Mouse (Mus musculus) kidney, adult 2 months (tissue): ENCODE results near the gene Ppp1r8. TPM values are rescaled to one million over a fixed set of nuclear protein-coding genes. Genes with fewer than 3 reads are reported as not detected.
A peak's percentile ranks its signal among the peaks of the same experiment; 100 is the strongest.

Experiments
- DNase-seq: peaks from one replicate; pipeline ENCODE4 v3.0.0; 2021
- H3K27ac ChIP-seq: fragments of 200-500 bp; 2 replicates; pipeline ENCODE4 v1.5.1; 2012; ENCODE audit warnings: low read depth, low read length, control low read depth, inconsistent platforms; ENCODE audit not compliant: insufficient read depth
- H3K27me3 ChIP-seq: fragments of 200-500 bp; replicated peaks from 2 replicates; pipeline ENCODE4 v1.6.1; 2012; ENCODE audit warnings: mild to moderate bottlenecking, moderate library complexity, low read length, inconsistent platforms; ENCODE audit not compliant: control insufficient read depth, insufficient read depth
- H3K36me3 ChIP-seq: fragments of 200-500 bp; 2 replicates; pipeline ENCODE4 v1.6.1; 2012; ENCODE audit warnings: mild to moderate bottlenecking, moderate library complexity, low read length, inconsistent platforms; ENCODE audit not compliant: control insufficient read depth, insufficient read depth
- H3K4me1 ChIP-seq: fragments of 200-500 bp; 2 replicates; pipeline ENCODE4 v1.6.1; 2011; ENCODE audit warnings: low read length; ENCODE audit not compliant: control insufficient read depth, insufficient read depth
- H3K4me3 ChIP-seq: fragments of 200-500 bp; 2 replicates; pipeline ENCODE4 v1.5.1; 2011; ENCODE audit warnings: mild to moderate bottlenecking, low read depth, low read length, control low read depth; ENCODE audit not compliant: insufficient read depth
- CTCF ChIP-seq: fragments of 200-500 bp; conservative IDR thresholded peaks from 2 replicates; pipeline ENCODE4 v1.5.1; 2011; ENCODE audit warnings: low read depth, mild to moderate bottlenecking, control low read depth, low read length, moderate library complexity, mixed read lengths; ENCODE audit not compliant: insufficient read depth, insufficient read length
- POLR2A ChIP-seq: fragments of 200-500 bp; IDR thresholded peaks from one replicate; pipeline ENCODE4 v1.6.1; 2011; ENCODE audit warnings: low read depth, low read length, control low read depth
- WGBS: fragments of 180-500 bp; shearing (Covaris S2); methylation state at CpG from one replicate; pipeline ENCODE4 v1.1.7; 2018; 5-methylcytosine and 5-hydroxymethylcytosine counted together
- polyA plus RNA-seq: library from polyadenylated mRNA; depleted of rRNA; stranded (reverse); fragments of >200 nt; gene quantifications from 2 replicates; pipeline ENCODE4 v1.2.3, GENCODE M21; 2012

The Ppp1r8 gene
- polyA plus RNA-seq, 1 experiment, result 25.2 TPM

- Histone ChIP-seq H3K27ac (no peak overlapping the region), H3K4me3 (no peak overlapping the region), H3K4me1 (no peaks in the 10 kb centered on the region), H3K36me3 (no peaks in the 10 kb centered on the region), H3K27me3 (no peaks in the 10 kb centered on the region)
- TF ChIP-seq CTCF (peak; percentile 88), POLR2A (no peak)
- DNase-seq, result peak; percentile 67
- 70% methylated on average over 8 of the region's 8 CpGs for WGBS
These were observed 19.2 kb downstream of the Ppp1r8 start for GRCm38 (mm10) chr4:132823614-132824366.

- no peaks in the 10 kb centered on the region for H3K4me1 ChIP-seq
These were observed 24.5 kb downstream of the Ppp1r8 start for GRCm38 (mm10) chr4:132818442-132818841.

GRCm38 (mm10) chr4:132816855-132817254 is 26.1 kb downstream of the Ppp1r8 start:
- H3K4me1 ChIP-seq, result no peaks in the 10 kb centered on the region
- H3K36me3 ChIP-seq, result no peaks in the 10 kb centered on the region
- no peaks in the 10 kb centered on the region for H3K27me3 ChIP-seq
- no peak overlapping the region for H3K4me3 ChIP-seq
- no peak for DNase-seq
- WGBS, result 57% methylated on average over 2 of the region's 2 CpGs
- TF ChIP-seq POLR2A (no peak), CTCF (no peak)
- H3K27ac ChIP-seq, result no peak overlapping the region

More at GRCm38 (mm10) chr4:132818442-132818841, 24.5 kb downstream of the Ppp1r8 start:
- no peaks in the 10 kb centered on the region for H3K36me3 ChIP-seq
- no peak overlapping the region for H3K27ac ChIP-seq
- DNase-seq, result no peak
- 60% methylated on average over 2 of the region's 2 CpGs for WGBS
- no peak for TF ChIP-seq POLR2A
- TF ChIP-seq CTCF, result no peak
- no peak overlapping the region for H3K4me3 ChIP-seq
- no peaks in the 10 kb centered on the region for H3K27me3 ChIP-seq

- Histone ChIP-seq H3K36me3 (no peaks in the 10 kb centered on the region), H3K4me3 (no peak overlapping the region), H3K27me3 (no peaks in the 10 kb centered on the region), H3K27ac (no peak overlapping the region), H3K4me1 (no peaks in the 10 kb centered on the region)
- TF ChIP-seq POLR2A (no peak), CTCF (no peak)
- peak; percentile 12 for DNase-seq
- WGBS, result 79% methylated on average over 7 of the region's 7 CpGs
These were observed 26.6 kb downstream of the Ppp1r8 start for GRCm38 (mm10) chr4:132816404-132816803.

GRCm38 (mm10) chr4:132809621-132810020 is 33.3 kb downstream of the Ppp1r8 start:
- H3K27me3 ChIP-seq, result no peaks in the 10 kb centered on the region
- no peaks in the 10 kb centered on the region for H3K36me3 ChIP-seq
- WGBS, result 92% methylated on average over 5 of the region's 5 CpGs
- TF ChIP-seq CTCF (no peak), POLR2A (no peak)
- H3K4me1 ChIP-seq, result no peaks in the 10 kb centered on the region
- peak; percentile 14 for DNase-seq
- H3K27ac ChIP-seq, result no peak overlapping the region
- no peak overlapping the region for H3K4me3 ChIP-seq

- no peaks in the 10 kb centered on the region for H3K36me3 ChIP-seq
- TF ChIP-seq POLR2A (no peak), CTCF (no peak)
- H3K4me1 ChIP-seq, result no peaks in the 10 kb centered on the region
- H3K27ac ChIP-seq, result no peak overlapping the region
- DNase-seq, result peak; percentile 12
- 62% methylated on average over 5 of the region's 5 CpGs for WGBS
- no peaks in the 10 kb centered on the region for H3K27me3 ChIP-seq
- H3K4me3 ChIP-seq, result no peak overlapping the region
These were observed 35.0 kb downstream of the Ppp1r8 start for GRCm38 (mm10) chr4:132807771-132808641.

GRCm38 (mm10) chr4:132806620-132807191 is 36.3 kb downstream of the Ppp1r8 start:
- no peaks in the 10 kb centered on the region for H3K27me3 ChIP-seq
- no peak for DNase-seq
- no peaks in the 10 kb centered on the region for H3K4me1 ChIP-seq
- H3K36me3 ChIP-seq, result no peaks in the 10 kb centered on the region
- H3K27ac ChIP-seq, result no peak overlapping the region
- 85% methylated on average over 7 of the region's 7 CpGs for WGBS
- no peak overlapping the region for H3K4me3 ChIP-seq
- TF ChIP-seq CTCF, result no peak
- TF ChIP-seq POLR2A, result no peak
